Mouse (Mus musculus) CH12.LX (cell line): ENCODE measurements around the gene Tns4. TPM values are rescaled to one million over a fixed set of nuclear protein-coding genes. Genes with fewer than 3 reads are reported as not detected.

ENCODE experiments used
- DNase-seq: peaks from one replicate; pipeline ENCODE4 v3.0.0-alpha.2; 2013; ENCODE audit errors: extremely low read depth
- H3K27ac ChIP-seq: 2 replicates; pipeline ENCODE4 v1.5.1; 2012; ENCODE audit warnings: low read depth, mild to moderate bottlenecking, control low read depth, moderate library complexity; ENCODE audit not compliant: insufficient read depth
- H3K27me3 ChIP-seq: replicated peaks from 2 replicates; pipeline ENCODE3; 2012; ENCODE audit warnings: inconsistent platforms
- H3K36me3 ChIP-seq, 2 experiments: replicated peaks in 1 of 2; 2 replicates each; pipeline versions ENCODE3 to v1.6.1; 2012; ENCODE audit warnings: inconsistent platforms in 1 of 2, low read length in 1 of 2, mild to moderate bottlenecking in 1 of 2, mixed read lengths in 1 of 2, moderate library complexity in 1 of 2; ENCODE audit not compliant: control insufficient read depth in 1 of 2, insufficient read depth in 1 of 2
- H3K4me1 ChIP-seq, 2 experiments: 2 replicates each; pipeline ENCODE4 v1.6.1; 2012; ENCODE audit warnings: inconsistent platforms in 1 of 2, moderate library complexity in 1 of 2; ENCODE audit not compliant: insufficient read depth in 2 of 2, control insufficient read depth in 1 of 2
- H3K4me2 ChIP-seq: 2 replicates; pipeline ENCODE4 v1.6.1; 2012; ENCODE audit warnings: low read depth, mild to moderate bottlenecking, control low read depth; ENCODE audit not compliant: poor library complexity, insufficient read depth, severe bottlenecking
- H3K4me3 ChIP-seq, 3 experiments: fragments of 150-350 bp in 1 of 3; sonication (generic) in 1 of 3; replicated peaks in 1 of 3; 2 replicates each; pipeline versions ENCODE3 to v1.5.1; 2011 to 2012; ENCODE audit warnings: low read depth in 2 of 3, low read length in 2 of 3, mild to moderate bottlenecking in 2 of 3, moderate library complexity in 2 of 3, control low read depth in 1 of 3, improper control_type of control experiment in 1 of 3, inconsistent platforms in 1 of 3, mixed read lengths in 1 of 3; ENCODE audit not compliant: poor library complexity in 1 of 3
- H3K79me2 ChIP-seq: replicated peaks from 2 replicates; pipeline ENCODE4 v1.6.1; 2012; ENCODE audit warnings: mild to moderate bottlenecking, moderate library complexity; ENCODE audit not compliant: control insufficient read depth, poor library complexity, insufficient read depth, severe bottlenecking; ENCODE audit errors: extremely low read depth
- H3K9ac ChIP-seq: 2 replicates; pipeline ENCODE4 v1.6.1; 2012; ENCODE audit warnings: low read depth, mild to moderate bottlenecking, control low read depth, moderate library complexity; ENCODE audit not compliant: insufficient read depth
- H3K9me3 ChIP-seq: replicated peaks from 2 replicates; pipeline ENCODE3; 2012; ENCODE audit warnings: low read length, inconsistent platforms, mixed read lengths
- BHLHE40 ChIP-seq: IDR thresholded peaks from 2 replicates; pipeline ENCODE4 v1.6.1; 2011; ENCODE audit warnings: mild to moderate bottlenecking, low read depth, low read length, improper control_type of control experiment
- CTCF ChIP-seq, 2 experiments: IDR thresholded peaks in 1 of 2; conservative IDR thresholded peaks in 1 of 2; 2 replicates each; pipeline ENCODE4 v1.5.1; 2011 to 2012; ENCODE audit warnings: low read depth in 2 of 2, low read length in 2 of 2, improper control_type of control experiment in 1 of 2, inconsistent platforms in 1 of 2, mild to moderate bottlenecking in 1 of 2, moderate library complexity in 1 of 2
- ELF1 ChIP-seq: IDR thresholded peaks from 2 replicates; pipeline ENCODE4 v1.6.1; 2014; ENCODE audit warnings: low read depth, mild to moderate bottlenecking, inconsistent platforms, low read length, improper control_type of control experiment
- EP300 ChIP-seq: IDR thresholded peaks from 2 replicates; pipeline ENCODE4 v1.6.1; 2011; ENCODE audit warnings: low read length, improper control_type of control experiment
- ETS1 ChIP-seq: conservative IDR thresholded peaks from 2 replicates; pipeline ENCODE4 v1.6.1; 2012; ENCODE audit warnings: low read depth, mild to moderate bottlenecking, inconsistent platforms, low read length, improper control_type of control experiment, moderate library complexity
- HCFC1 ChIP-seq: IDR thresholded peaks from 2 replicates; pipeline ENCODE4 v1.6.1; 2012; ENCODE audit warnings: low read depth, mild to moderate bottlenecking, inconsistent platforms, low read length, improper control_type of control experiment
- JUN ChIP-seq: IDR thresholded peaks from 2 replicates; pipeline ENCODE4 v1.6.1; 2011; ENCODE audit warnings: low read depth, mild to moderate bottlenecking, low read length, improper control_type of control experiment, moderate library complexity; ENCODE audit not compliant: insufficient read depth
- JUND ChIP-seq: conservative IDR thresholded peaks from 2 replicates; pipeline ENCODE4 v1.6.1; 2011; ENCODE audit warnings: low read depth, low read length, improper control_type of control experiment
- KAT2A ChIP-seq: IDR thresholded peaks from 2 replicates; pipeline ENCODE4 v1.6.1; 2012; ENCODE audit warnings: low read length, improper control_type of control experiment, inconsistent platforms; ENCODE audit not compliant: insufficient replicate concordance
- MAFK ChIP-seq: IDR thresholded peaks from 2 replicates; pipeline ENCODE4 v1.6.1; 2011; ENCODE audit warnings: low read length, improper control_type of control experiment; ENCODE audit not compliant: insufficient replicate concordance
- MXI1 ChIP-seq: IDR thresholded peaks from 2 replicates; pipeline ENCODE4 v1.6.1; 2011; ENCODE audit warnings: mild to moderate bottlenecking, low read depth, low read length, improper control_type of control experiment
- NELFE ChIP-seq: IDR thresholded peaks from 2 replicates; pipeline ENCODE4 v1.6.1; 2011; ENCODE audit warnings: low read depth, low read length, improper control_type of control experiment
- PAX5 ChIP-seq: IDR thresholded peaks from 2 replicates; pipeline ENCODE4 v1.6.1; 2012; ENCODE audit warnings: low read length, inconsistent platforms, mixed read lengths
- POLR2A ChIP-seq: IDR thresholded peaks from 2 replicates; pipeline ENCODE4 v1.6.1; 2011; ENCODE audit warnings: low read depth, mild to moderate bottlenecking, improper control_type of control experiment, low read length
- TBP ChIP-seq: conservative IDR thresholded peaks from 2 replicates; pipeline ENCODE4 v1.6.1; 2011; ENCODE audit warnings: low read depth, low read length, improper control_type of control experiment
- TCF12 ChIP-seq: IDR thresholded peaks from 2 replicates; pipeline ENCODE4 v1.6.1; 2014; ENCODE audit warnings: low read depth, mild to moderate bottlenecking, inconsistent platforms, low read length, improper control_type of control experiment
- USF1 ChIP-seq: IDR thresholded peaks from 2 replicates; pipeline ENCODE4 v1.6.1; 2014; ENCODE audit warnings: low read depth, mild to moderate bottlenecking, inconsistent platforms, low read length, improper control_type of control experiment
- ZC3H11A ChIP-seq: IDR thresholded peaks from 2 replicates; pipeline ENCODE4 v1.6.1; 2012; ENCODE audit warnings: low read depth, mild to moderate bottlenecking, inconsistent platforms, low read length, improper control_type of control experiment
- ZKSCAN1 ChIP-seq: IDR thresholded peaks from 2 replicates; pipeline ENCODE4 v1.6.1; 2012; ENCODE audit warnings: low read depth, inconsistent platforms, low read length, improper control_type of control experiment, borderline replicate concordance
- ZMIZ1 ChIP-seq: IDR thresholded peaks from 2 replicates; pipeline ENCODE4 v1.6.1; 2012; ENCODE audit warnings: low read depth, mild to moderate bottlenecking, inconsistent platforms, low read length, improper control_type of control experiment
- dilution Hi-C: fragments of 300-500 bp; cut with MboI; formaldehyde crosslinking; loops from 2 replicates; pipeline ENCODE4 v1.14.3; 2020; ENCODE audit warnings: low sequenced_read_pairs; ENCODE audit not compliant: extremely low pct_unique_long_range_greater_than_20kb, extremely low pct_ligation_motif_present
- in situ Hi-C: fragments of 300-500 bp; cut with MboI; formaldehyde crosslinking; loops from 3 replicates; pipeline ENCODE4 v1.14.3; 2019; ENCODE audit warnings: low sequenced_read_pairs, low pct_ligation_motif_present, low pct_unique_long_range_greater_than_20kb, mixed read lengths
- polyA plus RNA-seq: library from polyadenylated mRNA; unstranded; fragments of >175 nt; gene quantifications from 2 replicates; pipeline ENCODE4 v1.2.1, GENCODE M21; 2012; ENCODE audit warnings: low read depth; ENCODE audit not compliant: insufficient read length
- total RNA-seq, 2 experiments: library from RNA; depleted of rRNA; stranded (reverse); fragments of 300-350 nt in 1 of 2; fragments of >200 nt in 1 of 2; gene quantifications; 2 replicates each; pipeline ENCODE4 v1.2.3; 2012 to 2014

The Tns4 gene
- total and polyA plus RNA-seq, 3 experiments: 0.04 to 0.11 TPM; not detected in 1

- DNase-seq: no peak
- peaks cover 25% of the 10 kb centered on the region for H3K27me3 ChIP-seq
- H3K79me2 ChIP-seq: no peaks in the 10 kb centered on the region
- no peak overlapping the region for H3K9ac ChIP-seq
- no peaks in the 10 kb centered on the region for H3K36me3 ChIP-seq
- no peak overlapping the region for H3K4me2 ChIP-seq
- dilution Hi-C loops (no loop called here), in situ Hi-C loops (no loop called here)
- no peak overlapping the region for H3K27ac ChIP-seq
- TF ChIP-seq ZC3H11A (no peak), ELF1 (no peak), PAX5 (no peak), MXI1 (no peak), USF1 (no peak)
- peaks cover 8% of the 10 kb centered on the region for H3K9me3 ChIP-seq
- peaks cover 10 to 18% of the 10 kb centered on the region in 2 experiments for H3K4me1 ChIP-seq
- H3K4me3 ChIP-seq: no peak overlapping the region
Measured at GRCm38 (mm10) chr11:99090391-99090790, 1.3 kb upstream of the Tns4 start.

GRCm38 (mm10) chr11:99088486-99088885 lies 620 bp downstream of the Tns4 start:
- Histone ChIP-seq H3K4me3 (no peak overlapping the region), H3K9ac (no peak overlapping the region), H3K9me3 (no peaks in the 10 kb centered on the region), H3K27ac (no peak overlapping the region), H3K4me1 (peaks cover 10 to 18% of the 10 kb centered on the region in 2 experiments), H3K36me3 (no peaks in the 10 kb centered on the region), H3K79me2 (no peaks in the 10 kb centered on the region), H3K27me3 (peaks cover 29% of the 10 kb centered on the region), H3K4me2 (peak overlapping the region; percentile 32; the same call in 1 of the 2 replicates)
- in situ Hi-C loops: no loop called here
- TF ChIP-seq TCF12 (no peak), BHLHE40 (no peak), ZKSCAN1 (no peak), JUND (no peak), HCFC1 (no peak), JUN (no peak), ETS1 (no peak), MAFK (no peak), EP300 (no peak), NELFE (no peak), CTCF (conservative IDR thresholded peaks at IDR 0.05 in 1 of 2, IDR thresholded peaks at IDR 0.05 in 1 of 2; ENCODE audit: low read depth in 2 of 2, low read length in 2 of 2) (no peak), ZC3H11A (no peak), USF1 (no peak), ZMIZ1 (no peak), KAT2A (no peak), POLR2A (no peak), TBP (no peak)
- dilution Hi-C loops: no loop called here
- no peak for DNase-seq
